Mouse (Mus musculus) heart, adult 2 months (tissue): ENCODE measurements around the gene Agr2.

ENCODE experiments used
- CTCF ChIP-seq: fragments of 200-600 bp; IDR thresholded peaks from 2 replicates; pipeline ENCODE4 v1.8.1; 2022; ENCODE audit warnings: antibody characterized with exemption, mild to moderate bottlenecking, moderate library complexity
- EP300 ChIP-seq: fragments of 200-500 bp; IDR thresholded peaks from 2 replicates; pipeline ENCODE4 v1.6.1; 2011; ENCODE audit warnings: low read depth, low read length, control low read depth; ENCODE audit not compliant: insufficient read depth
- POLR2A ChIP-seq: fragments of 200-500 bp; IDR thresholded peaks from 2 replicates; pipeline ENCODE4 v1.6.1; 2011; ENCODE audit warnings: mild to moderate bottlenecking, low read depth, low read length, control low read depth; ENCODE audit not compliant: insufficient read depth

GRCm38 (mm10) chr12:36008364-36009047 is 15.8 kb downstream of the Agr2 start:
- TF ChIP-seq CTCF (no peak), POLR2A (no peak), EP300 (no peak)
